Mouse (Mus musculus) stomach, embryonic 14.5 days (tissue): ENCODE measurements around the gene Naa35. TPM values are rescaled to one million over a fixed set of nuclear protein-coding genes. Genes with fewer than 3 reads are reported as not detected.

Experiments
- ATAC-seq: fragments of 200-750 bp; cut with Nextera tagmentation; 2 replicates; pipeline ENCODE4 v1.8.0; 2017; ENCODE audit warnings: low read depth, moderate TSS enrichment; ENCODE audit not compliant: insufficient number of reproducible peaks, insufficient read depth, low FRiP score
- H3K27ac ChIP-seq: fragments of 300-500 bp; sonication (generic); 2 replicates; pipeline ENCODE4 v1.5.1; 2014; ENCODE audit warnings: mild to moderate bottlenecking, low read length, moderate library complexity, mixed read lengths
- H3K27me3 ChIP-seq: fragments of 300-500 bp; sonication (generic); 2 replicates; pipeline ENCODE4 v1.6.1; 2014; ENCODE audit warnings: low read length, control low read depth, mixed read lengths; ENCODE audit not compliant: control insufficient read depth, insufficient read depth
- H3K36me3 ChIP-seq: fragments of 300-500 bp; sonication (generic); 2 replicates; pipeline ENCODE4 v1.6.1; 2014; ENCODE audit warnings: mild to moderate bottlenecking, control low read depth, low read length, moderate library complexity, mixed read lengths; ENCODE audit not compliant: control insufficient read depth, insufficient read depth
- H3K4me1 ChIP-seq: fragments of 300-500 bp; sonication (generic); 2 replicates; pipeline ENCODE4 v1.6.1; 2014; ENCODE audit warnings: low read length, control low read depth, mixed read lengths; ENCODE audit not compliant: control insufficient read depth, insufficient read depth
- H3K4me2 ChIP-seq: fragments of 300-500 bp; sonication (generic); replicated peaks from 2 replicates; pipeline ENCODE4 v1.6.1; 2014; ENCODE audit warnings: low read depth, low read length, control low read depth
- H3K4me3 ChIP-seq: fragments of 300-500 bp; sonication (generic); 2 replicates; pipeline ENCODE4 v1.5.1; 2014; ENCODE audit warnings: low read depth, low read length, control low read depth
- H3K9ac ChIP-seq: fragments of 300-500 bp; sonication (generic); replicated peaks from 2 replicates; pipeline ENCODE4 v1.6.1; 2014; ENCODE audit warnings: low read depth, mild to moderate bottlenecking, control low read depth, low read length, moderate library complexity, mixed read lengths
- H3K9me3 ChIP-seq: fragments of 300-500 bp; sonication (generic); 2 replicates; pipeline ENCODE4 v1.6.1; 2016; ENCODE audit warnings: low read depth, low read length, control low read depth; ENCODE audit not compliant: control insufficient read depth
- WGBS: fragments of 180-500 bp; shearing (Covaris S2); extraction: QIAGEN DNeasy Blood & Tissue Kit; methylation state at CpG from one replicate; pipeline ENCODE4 v1.1.7; 2014; 5-methylcytosine and 5-hydroxymethylcytosine counted together
- polyA plus RNA-seq: library from polyadenylated mRNA; unstranded; fragments of >200 nt; fragmentation: Nextera tagmentation; extraction: Ambion mirVana; gene quantifications from 2 replicates; pipeline ENCODE4 v1.2.1, GENCODE M21; 2014

The Naa35 gene
- polyA plus RNA-seq, 1 experiment from 2014 or later = 99.1 TPM

DNA sequence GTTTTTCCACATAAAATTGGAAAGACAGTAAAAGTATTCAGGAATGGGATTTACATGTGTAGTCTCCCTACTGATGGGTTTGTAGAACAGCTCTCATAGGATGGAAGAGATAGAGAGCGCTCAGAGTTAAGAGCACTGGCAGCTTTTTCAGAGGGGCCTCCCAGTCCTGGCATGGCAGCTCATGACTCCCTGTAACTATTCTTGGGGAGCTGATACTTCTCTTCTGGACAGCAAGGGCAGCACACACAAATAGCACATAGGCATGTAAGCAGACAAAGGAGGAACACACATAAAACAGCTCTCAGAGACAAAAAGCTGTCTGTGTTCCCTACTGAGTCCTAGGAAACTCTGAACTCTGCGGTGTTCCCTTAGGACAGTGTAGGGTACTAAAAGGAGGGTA, 25.4 kb downstream of the Naa35 start:
- Histone ChIP-seq H3K27ac (no peak overlapping the region), H3K9ac (no peak overlapping the region), H3K9me3 (no peaks in the 10 kb centered on the region), H3K4me1 (no peaks in the 10 kb centered on the region), H3K4me2 (no peak overlapping the region), H3K4me3 (no peak overlapping the region), H3K27me3 (no peaks in the 10 kb centered on the region), H3K36me3 (peaks cover 62% of the 10 kb centered on the region)
- no peak for ATAC-seq
- 93% methylated on average over 2 of the region's 2 CpGs for WGBS

- no peak for ATAC-seq
- no peaks in the 10 kb centered on the region for H3K9me3 ChIP-seq
- H3K4me1 ChIP-seq = no peaks in the 10 kb centered on the region
- no peak overlapping the region for H3K4me3 ChIP-seq
- peaks cover 49% of the 10 kb centered on the region for H3K36me3 ChIP-seq
- H3K9ac ChIP-seq = no peak overlapping the region
- H3K27ac ChIP-seq = no peak overlapping the region
- no peak overlapping the region for H3K4me2 ChIP-seq
- WGBS = 72% methylated on average over 4 of the region's 4 CpGs
- no peaks in the 10 kb centered on the region for H3K27me3 ChIP-seq
Observed at GRCm38 (mm10) chr13:59613868-59614267, 28.8 kb downstream of the Naa35 start.

DNA sequence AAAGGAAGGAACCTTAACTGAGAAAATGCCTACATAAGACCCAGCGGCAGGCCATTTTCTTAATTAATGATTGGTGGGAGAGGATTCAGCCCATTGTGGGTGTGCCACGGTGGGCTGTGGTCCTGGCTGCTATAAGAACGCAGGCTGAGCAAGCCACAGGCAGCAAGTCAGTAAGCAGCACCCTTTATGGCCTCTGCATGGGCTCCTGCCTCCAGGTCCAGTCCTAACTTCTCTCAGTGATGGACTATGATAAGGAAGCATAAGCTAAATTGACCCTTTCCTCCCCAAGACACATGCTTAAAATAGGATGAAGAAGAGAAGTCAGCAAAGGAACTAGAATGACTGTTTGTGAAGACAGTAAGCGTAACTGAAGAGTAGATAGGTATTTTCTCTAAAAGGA, 30.1 kb downstream of the Naa35 start:
- H3K9ac ChIP-seq = no peak overlapping the region
- H3K4me3 ChIP-seq = no peak overlapping the region
- no peaks in the 10 kb centered on the region for H3K4me1 ChIP-seq
- 87% methylated on average over 4 of the region's 4 CpGs for WGBS
- H3K4me2 ChIP-seq = no peak overlapping the region
- ATAC-seq = no peak
- H3K27me3 ChIP-seq = no peaks in the 10 kb centered on the region
- H3K9me3 ChIP-seq = no peaks in the 10 kb centered on the region
- H3K27ac ChIP-seq = no peak overlapping the region
- peaks cover 45% of the 10 kb centered on the region for H3K36me3 ChIP-seq

- no peak overlapping the region for H3K27ac ChIP-seq
- no peak overlapping the region for H3K9ac ChIP-seq
- H3K9me3 ChIP-seq = no peaks in the 10 kb centered on the region
- no peaks in the 10 kb centered on the region for H3K4me1 ChIP-seq
- 65% methylated on average over 4 of the region's 4 CpGs for WGBS
- H3K27me3 ChIP-seq = no peaks in the 10 kb centered on the region
- no peak overlapping the region for H3K4me3 ChIP-seq
- H3K36me3 ChIP-seq = peaks cover 44% of the 10 kb centered on the region
- ATAC-seq = no peak
- no peak overlapping the region for H3K4me2 ChIP-seq
Observed at GRCm38 (mm10) chr13:59615554-59615953, 30.5 kb downstream of the Naa35 start.

- no peak for ATAC-seq
- no peaks in the 10 kb centered on the region for H3K27me3 ChIP-seq
- no peak overlapping the region for H3K4me2 ChIP-seq
- H3K27ac ChIP-seq = no peak overlapping the region
- no peaks in the 10 kb centered on the region for H3K4me1 ChIP-seq
- H3K9me3 ChIP-seq = no peaks in the 10 kb centered on the region
- WGBS = 84% methylated on average over 6 of the region's 6 CpGs
- H3K4me3 ChIP-seq = no peak overlapping the region
- peaks cover 43% of the 10 kb centered on the region for H3K36me3 ChIP-seq
- H3K9ac ChIP-seq = no peak overlapping the region
Observed at GRCm38 (mm10) chr13:59618463-59618862, 33.4 kb downstream of the Naa35 start.

GRCm38 (mm10) chr13:59621643-59622489, 36.8 kb downstream of the Naa35 start:
- H3K27ac ChIP-seq = no peak overlapping the region
- H3K4me2 ChIP-seq = no peak overlapping the region
- peaks cover 55% of the 10 kb centered on the region for H3K36me3 ChIP-seq
- H3K27me3 ChIP-seq = no peaks in the 10 kb centered on the region
- no peak for ATAC-seq
- no peaks in the 10 kb centered on the region for H3K9me3 ChIP-seq
- WGBS = 89% methylated on average over 7 of the region's 7 CpGs
- H3K4me3 ChIP-seq = no peak overlapping the region
- H3K9ac ChIP-seq = no peak overlapping the region
- H3K4me1 ChIP-seq = no peaks in the 10 kb centered on the region

- Histone ChIP-seq H3K9ac (no peak overlapping the region), H3K4me3 (no peak overlapping the region), H3K9me3 (no peaks in the 10 kb centered on the region), H3K4me2 (no peak overlapping the region), H3K36me3 (peaks cover 58% of the 10 kb centered on the region), H3K27ac (no peak overlapping the region), H3K27me3 (no peaks in the 10 kb centered on the region), H3K4me1 (no peaks in the 10 kb centered on the region)
- no peak for ATAC-seq
- 53% methylated on average over 3 of the region's 3 CpGs for WGBS
Observed at GRCm38 (mm10) chr13:59624389-59624788, 39.3 kb downstream of the Naa35 start.

DNA sequence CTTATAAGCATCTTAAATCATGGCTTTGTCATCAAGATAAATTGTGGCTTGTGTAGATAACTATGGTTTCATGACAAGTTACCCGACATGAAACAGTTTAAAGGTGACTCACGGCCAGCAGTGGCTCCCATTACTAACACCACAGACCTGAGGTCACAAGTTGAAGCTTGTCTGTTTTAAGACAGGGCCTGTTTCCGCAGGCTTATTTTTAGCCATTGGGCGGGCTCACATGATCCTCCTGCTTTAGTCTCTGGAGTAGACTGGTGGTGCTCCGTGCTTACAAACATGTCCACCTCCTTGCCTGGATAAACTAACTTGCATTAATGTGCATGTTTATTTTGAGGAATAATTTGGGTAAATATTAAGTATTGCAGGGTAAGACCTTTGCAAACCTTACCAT, 39.8 kb downstream of the Naa35 start:
- no peaks in the 10 kb centered on the region for H3K4me1 ChIP-seq
- 61% methylated on average over 5 of the region's 5 CpGs for WGBS
- H3K27ac ChIP-seq = no peak overlapping the region
- H3K4me3 ChIP-seq = no peak overlapping the region
- H3K9ac ChIP-seq = no peak overlapping the region
- H3K36me3 ChIP-seq = peaks cover 61% of the 10 kb centered on the region
- H3K9me3 ChIP-seq = no peaks in the 10 kb centered on the region
- no peak for ATAC-seq
- H3K27me3 ChIP-seq = no peaks in the 10 kb centered on the region
- H3K4me2 ChIP-seq = no peak overlapping the region

- no peak for ATAC-seq
- WGBS = 86% methylated on average over 7 of the region's 7 CpGs
- H3K4me2 ChIP-seq = no peak overlapping the region
- H3K27me3 ChIP-seq = no peaks in the 10 kb centered on the region
- H3K9me3 ChIP-seq = no peaks in the 10 kb centered on the region
- no peak overlapping the region for H3K27ac ChIP-seq
- peaks cover 64% of the 10 kb centered on the region for H3K36me3 ChIP-seq
- no peak overlapping the region for H3K4me3 ChIP-seq
- no peak overlapping the region for H3K9ac ChIP-seq
- H3K4me1 ChIP-seq = no peaks in the 10 kb centered on the region
Observed at GRCm38 (mm10) chr13:59626739-59627138, 41.7 kb downstream of the Naa35 start.
